Mouse (Mus musculus): ENCODE measurements around the gene Itga1. TPM values are rescaled to one million over a fixed set of nuclear protein-coding genes. Genes with fewer than 3 reads are reported as not detected.

The Itga1 gene
- polyA plus RNA-seq (2014; fragmentation: Illumina TruSeq; extraction: RNeasy Lipid Tissue Mini Kit (QIAGEN cat#74804); ENCODE audit: low read depth, low replicate concordance) = 15.4 TPM

DNA sequence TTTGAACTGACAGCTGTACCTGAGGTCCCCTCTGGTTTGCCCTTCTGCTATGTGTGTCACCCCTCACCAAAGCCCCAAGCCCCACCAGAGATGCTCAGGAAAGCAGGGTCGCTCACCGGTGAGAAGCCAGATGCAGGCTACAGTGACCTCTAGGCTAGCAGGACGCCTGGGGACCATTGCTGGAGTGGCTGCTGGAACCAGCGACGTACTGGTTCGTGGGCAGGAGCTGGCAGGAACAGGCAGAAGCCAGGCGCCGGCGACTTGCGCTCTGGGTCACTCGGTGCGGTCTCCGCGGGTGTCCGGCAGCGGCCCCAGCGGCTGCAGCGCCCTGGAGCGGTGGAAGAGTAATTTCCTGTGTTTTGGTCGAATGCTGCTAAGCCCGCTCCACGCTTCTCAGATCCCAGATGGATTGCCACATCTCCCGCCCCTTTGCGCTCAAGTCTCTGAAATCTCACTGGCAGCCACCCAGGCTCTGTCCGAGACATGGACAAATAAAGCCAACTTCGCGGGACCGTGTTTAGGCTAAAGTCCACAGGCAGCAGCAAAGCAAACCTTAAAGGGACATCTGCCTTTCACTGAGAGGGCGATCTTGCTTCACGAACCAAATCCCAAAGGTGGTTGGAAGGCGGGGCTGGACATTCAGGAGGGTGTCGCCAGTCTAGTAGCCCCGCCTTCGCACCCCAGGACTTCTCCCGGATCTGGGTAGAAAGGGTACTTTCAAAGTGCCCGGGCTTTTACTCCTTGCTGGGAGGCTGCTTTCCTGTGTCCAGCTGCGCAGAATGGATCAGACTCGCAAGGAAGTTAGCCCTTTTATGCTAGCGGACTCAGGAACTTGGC lies at the start of gene Itga1, which contains the start of gene Gm49395:
TSS of gene Itga1 (minus strand) at position 610 of the 837 bp plus-strand sequence.
TSS of gene Gm49395 (minus strand) at position 567 of the 837 bp plus-strand sequence.

DNA sequence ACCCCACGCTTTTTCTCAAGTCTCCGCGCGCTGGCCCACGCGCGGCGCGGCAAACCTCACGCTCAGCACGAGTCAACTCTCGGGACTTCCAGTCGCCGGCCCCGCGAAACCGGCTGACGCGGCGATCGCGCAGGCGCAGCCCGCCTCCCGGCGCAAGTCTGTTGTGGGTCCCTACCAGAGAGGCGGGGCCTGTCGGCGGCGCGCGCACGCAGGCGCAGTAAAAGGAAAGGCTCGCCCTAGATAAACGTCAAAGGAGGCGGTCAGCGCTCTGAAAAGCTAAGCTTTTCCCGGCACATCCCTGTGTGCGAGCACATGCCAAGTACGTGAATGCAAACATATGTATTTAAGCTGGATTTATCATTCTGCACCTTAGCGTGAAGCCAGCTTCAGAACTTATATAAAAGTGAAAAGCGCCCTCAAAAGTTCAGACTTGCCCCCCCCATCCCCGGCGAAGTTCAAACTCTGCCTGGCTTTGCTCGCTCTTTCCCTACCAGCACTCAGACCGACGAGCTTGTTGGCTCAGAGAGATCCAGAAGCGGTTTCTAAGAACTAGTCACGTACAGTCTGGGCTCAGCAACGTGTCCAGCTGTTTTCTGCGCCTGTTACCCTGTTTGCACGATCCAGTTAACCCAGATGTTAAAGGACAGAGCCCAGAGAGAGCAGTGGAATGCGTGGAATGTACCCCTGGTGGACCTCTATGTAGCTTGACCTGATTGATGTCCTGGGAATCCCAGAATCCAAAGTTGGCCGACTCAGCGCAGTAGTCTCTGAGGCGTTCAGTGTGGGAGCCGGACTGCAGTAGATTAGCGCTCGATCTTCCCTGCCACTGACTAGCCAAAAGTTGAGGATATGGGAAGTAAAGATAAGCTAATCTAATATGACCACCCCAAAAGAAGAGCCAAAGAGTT lies 11.4 kb downstream of the Itga1 start, which contains the start of gene Pelo:
TSS of gene Pelo (minus strand) at position 118 of the 908 bp plus-strand sequence.

DNA sequence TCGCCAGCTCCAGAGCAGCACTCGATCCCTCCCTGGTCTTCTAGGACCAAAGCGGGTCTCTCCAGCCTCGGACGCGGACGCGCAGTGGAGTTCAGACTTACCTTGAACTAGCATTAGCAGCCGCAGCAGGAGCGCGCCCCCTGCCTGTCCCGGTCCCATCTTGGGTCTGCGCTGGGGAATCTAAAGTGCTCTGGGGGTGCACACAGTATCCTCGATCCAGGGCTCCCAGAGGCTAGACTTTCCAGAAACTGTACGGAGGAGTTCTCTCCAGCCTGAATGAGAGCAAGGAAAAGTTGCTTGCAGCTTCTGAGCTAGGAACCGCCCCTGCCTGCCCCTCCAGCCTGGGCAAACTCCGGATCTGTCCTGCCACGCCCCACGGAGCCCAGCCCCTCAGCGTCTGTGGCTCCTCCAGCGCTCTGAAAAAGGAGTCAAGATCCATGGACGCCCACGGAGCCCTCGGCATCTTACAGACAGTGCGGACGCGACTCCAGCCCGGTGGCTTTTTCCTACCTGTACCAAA lies 169.9 kb downstream of the Itga1 start, which contains the start of gene Itga2:
TSS of gene Itga2 (minus strand) at position 326 of the 520 bp plus-strand sequence.

Other genes with a start within 250 kb of the Itga1 start
- 0.18 TPM for gene Itga2, start 169.9 kb downstream of the Itga1 start, polyA plus RNA-seq (2014; fragmentation: Illumina TruSeq; extraction: RNeasy Lipid Tissue Mini Kit (QIAGEN cat#74804); ENCODE audit: low read depth, low replicate concordance)
- 17.5 TPM for gene Pelo, start 11.8 kb downstream of the Itga1 start, polyA plus RNA-seq (2014; fragmentation: Illumina TruSeq; extraction: RNeasy Lipid Tissue Mini Kit (QIAGEN cat#74804); ENCODE audit: low read depth, low replicate concordance)
- not detected for gene Gm49395, start within 50 bp of the Itga1 start, polyA plus RNA-seq (2014; fragmentation: Illumina TruSeq; extraction: RNeasy Lipid Tissue Mini Kit (QIAGEN cat#74804); ENCODE audit: low read depth, low replicate concordance)

Measured in heart, adult 10 weeks (tissue).